Mouse (Mus musculus): ENCODE data around the gene Ctc1.

Gene Ctc1

GRCm38 (mm10) chr11:69050748-69051147 lies 35.0 kb downstream of the Ctc1 start:
- in situ Hi-C loops (cut with MseI, MboI): no loop called here

- in situ Hi-C loops (cut with MseI, MboI): no loop called here
Observed at GRCm38 (mm10) chr11:69051771-69052170, 36.1 kb downstream of the Ctc1 start.

- in situ Hi-C loops (cut with MseI, MboI): no loop called here
Observed at GRCm38 (mm10) chr11:69052824-69053421, 37.2 kb downstream of the Ctc1 start.

- in situ Hi-C loops (cut with MseI, MboI): no loop called here
Observed at GRCm38 (mm10) chr11:69053848-69054247, 38.1 kb downstream of the Ctc1 start.

- in situ Hi-C loops (cut with MseI, MboI): no loop called here
Observed at GRCm38 (mm10) chr11:69058265-69058664, 42.6 kb downstream of the Ctc1 start.

- in situ Hi-C loops (cut with MseI, MboI): no loop called here
Observed at GRCm38 (mm10) chr11:69058729-69059356, 43.1 kb downstream of the Ctc1 start.

GRCm38 (mm10) chr11:69059357-69059974 lies 43.8 kb downstream of the Ctc1 start, which contains the start of gene Borcs6:
Borcs6 (plus strand) TSS chr11:69059717.
- in situ Hi-C loops (cut with MseI, MboI): no loop called here

- in situ Hi-C loops (cut with MseI, MboI): loop anchor here in 1 of 2 experiments (5.0 kb wide), 1 partner anchor 62 kb away; the partner anchor contains the start of genes 9130213A22Rik and Hes7
Observed at GRCm38 (mm10) chr11:69059975-69060411, 44.3 kb downstream of the Ctc1 start.

- in situ Hi-C loops (cut with MseI, MboI): loop anchor here in 1 of 2 experiments (5.0 kb wide), 1 partner anchor 62 kb away; the partner anchor contains the start of genes 9130213A22Rik and Hes7
Observed at GRCm38 (mm10) chr11:69060448-69061254, 44.9 kb downstream of the Ctc1 start.

- in situ Hi-C loops (cut with MseI, MboI): loop anchor here in 1 of 2 experiments (5.0 kb wide), 1 partner anchor 61 kb away; the partner anchor contains the start of genes 9130213A22Rik and Hes7
Observed at GRCm38 (mm10) chr11:69061255-69061912, 45.7 kb downstream of the Ctc1 start.

GRCm38 (mm10) chr11:69062194-69062760 lies 46.6 kb downstream of the Ctc1 start:
- in situ Hi-C loops (cut with MseI, MboI): loop anchor here in 1 of 2 experiments (5.0 kb wide), 1 partner anchor 60 kb away; the partner anchor contains the start of genes 9130213A22Rik and Hes7

GRCm38 (mm10) chr11:69062761-69063224 lies 47.1 kb downstream of the Ctc1 start:
- in situ Hi-C loops (cut with MseI, MboI): loop anchor here in 1 of 2 experiments (5.0 kb wide), 1 partner anchor 60 kb away; the partner anchor contains the start of genes 9130213A22Rik and Hes7

- in situ Hi-C loops (cut with MseI, MboI): loop anchor here in 1 of 2 experiments (5.0 kb wide), 1 partner anchor 59 kb away; the partner anchor contains the start of genes 9130213A22Rik and Hes7
Observed at GRCm38 (mm10) chr11:69063413-69064201, 47.9 kb downstream of the Ctc1 start.

GRCm38 (mm10) chr11:69064259-69065133 lies 48.8 kb downstream of the Ctc1 start:
- in situ Hi-C loops (cut with MseI, MboI): loop anchor here (5.0 kb wide), 1 partner anchor 58 kb away; the partner anchor contains the start of genes 9130213A22Rik (in 2 of the 2) and Hes7 (in 2 of the 2)

- in situ Hi-C loops (cut with MseI, MboI): loop anchor here in 1 of 2 experiments (5.0 kb wide), 1 partner anchor 57 kb away; the partner anchor contains the start of genes 9130213A22Rik and Hes7
Observed at GRCm38 (mm10) chr11:69065394-69065925, 49.7 kb downstream of the Ctc1 start.

- in situ Hi-C loops (cut with MseI, MboI): loop anchor here in 1 of 2 experiments (5.0 kb wide), 1 partner anchor 56 kb away; the partner anchor contains the start of genes 9130213A22Rik and Hes7
Observed at GRCm38 (mm10) chr11:69066163-69066861, 50.6 kb downstream of the Ctc1 start.

- in situ Hi-C loops (cut with MseI, MboI): loop anchor here in 1 of 2 experiments (5.0 kb wide), 1 partner anchor 55 kb away; the partner anchor contains the start of genes 9130213A22Rik and Hes7
Observed at GRCm38 (mm10) chr11:69066956-69067355, 51.2 kb downstream of the Ctc1 start.
